Mouse (Mus musculus) heart, postnatal 0 days (tissue): ENCODE measurements around the gene Camsap1. TPM values are rescaled to one million over a fixed set of nuclear protein-coding genes. Genes with fewer than 3 reads are reported as not detected.

Source experiments
- ATAC-seq: fragments of 200-750 bp; cut with Nextera tagmentation; 2 replicates; pipeline ENCODE4 v1.8.0; 2017; ENCODE audit warnings: low read depth, moderate number of reproducible peaks, moderate library complexity; ENCODE audit not compliant: insufficient read depth
- DNase-seq: peaks from one replicate; pipeline ENCODE4 v3.0.0-alpha.2; 2016; ENCODE audit warnings: low spot score
- H3K27ac ChIP-seq: fragments of 300-500 bp; sonication (generic); 2 replicates; pipeline ENCODE4 v1.5.1; 2014; ENCODE audit warnings: low read depth, mild to moderate bottlenecking
- H3K27me3 ChIP-seq: fragments of 300-500 bp; sonication (generic); 2 replicates; pipeline ENCODE4 v1.6.1; 2014; ENCODE audit warnings: low read length, mixed read lengths; ENCODE audit not compliant: control insufficient read depth, insufficient read depth
- H3K36me3 ChIP-seq: fragments of 300-500 bp; sonication (generic); replicated peaks from 2 replicates; pipeline ENCODE4 v1.6.1; 2014; ENCODE audit warnings: low read length, mixed read lengths; ENCODE audit not compliant: control insufficient read depth, insufficient read depth
- H3K4me1 ChIP-seq: fragments of 300-500 bp; sonication (generic); 2 replicates; pipeline ENCODE4 v1.6.1; 2014; ENCODE audit warnings: antibody characterized with exemption; ENCODE audit not compliant: control insufficient read depth, insufficient read depth
- H3K4me2 ChIP-seq: fragments of 300-500 bp; sonication (generic); 2 replicates; pipeline ENCODE4 v1.6.1; 2014; ENCODE audit warnings: low read depth, mild to moderate bottlenecking, low read length, moderate library complexity
- H3K4me3 ChIP-seq: fragments of 300-500 bp; sonication (generic); 2 replicates; pipeline ENCODE4 v1.5.1; 2014; ENCODE audit warnings: low read depth, low read length
- H3K9ac ChIP-seq: fragments of 300-500 bp; sonication (generic); replicated peaks from 2 replicates; pipeline ENCODE4 v1.6.1; 2014; ENCODE audit warnings: low read depth, low read length, mixed read lengths
- H3K9me3 ChIP-seq: fragments of 300-500 bp; sonication (generic); replicated peaks from 2 replicates; pipeline ENCODE4 v1.6.1; 2016; ENCODE audit warnings: low read length; ENCODE audit not compliant: control insufficient read depth
- CTCF ChIP-seq: IDR thresholded peaks from 2 replicates; pipeline ENCODE4 v1.5.1; 2016; ENCODE audit warnings: antibody characterized with exemption, control low read depth, low read depth
- EP300 ChIP-seq: IDR thresholded peaks from 2 replicates; pipeline ENCODE4 v1.6.1; 2016; ENCODE audit warnings: antibody characterized with exemption, low read depth
- WGBS: fragments of 180-500 bp; shearing (Covaris S2); extraction: QIAGEN DNeasy Blood & Tissue Kit; methylation state at CpG from one replicate; pipeline ENCODE4 v1.1.7; 2014; 5-methylcytosine and 5-hydroxymethylcytosine counted together
- polyA plus RNA-seq: library from polyadenylated mRNA; unstranded; fragments of >200 nt; fragmentation: Nextera tagmentation; extraction: Ambion mirVana; gene quantifications from 2 replicates; pipeline ENCODE4 v1.2.1, GENCODE M21; 2015
- total RNA-seq: library from RNA; depleted of rRNA; stranded (reverse); fragments of >200 nt; gene quantifications from 2 replicates; pipeline ENCODE4 v1.2.3, GENCODE M21; 2014; ENCODE audit warnings: low replicate concordance

Gene Camsap1
- total and polyA plus RNA-seq, 2 experiments from 2014 or later, result 5.7 to 8.9 TPM

GRCm38 (mm10) chr2:25909872-25910271 lies 73.2 kb downstream of the Camsap1 start:
- Histone ChIP-seq H3K27me3 (no peaks in the 10 kb centered on the region), H3K4me3 (no peak overlapping the region), H3K4me1 (no peaks in the 10 kb centered on the region), H3K36me3 (no peaks in the 10 kb centered on the region), H3K9ac (no peak overlapping the region), H3K27ac (no peak overlapping the region), H3K9me3 (no peaks in the 10 kb centered on the region), H3K4me2 (no peak overlapping the region)
- TF ChIP-seq CTCF, result no peak
- TF ChIP-seq EP300, result no peak
- 65% methylated on average over 12 of the region's 12 CpGs for WGBS
- ATAC-seq (no peak), DNase-seq (no peak)

DNA sequence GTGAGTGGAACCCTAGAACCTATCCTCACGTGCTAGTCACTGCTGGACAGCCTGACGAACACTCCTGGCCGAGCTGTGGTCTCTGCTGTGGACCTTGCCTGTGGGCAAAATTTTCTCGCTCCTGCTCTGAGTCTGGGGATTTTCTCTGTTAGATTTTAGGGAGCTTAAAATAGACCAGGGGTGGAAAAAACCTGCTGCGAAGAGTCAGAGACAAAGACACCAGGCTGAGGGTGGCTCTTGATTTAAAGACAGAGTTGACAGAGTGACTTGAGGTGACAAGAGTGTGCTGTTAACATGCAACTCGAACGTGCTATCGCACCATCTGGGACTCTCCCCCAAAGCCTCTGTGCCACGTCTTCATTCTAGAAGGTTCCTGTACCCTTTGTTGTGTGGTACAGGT lies 84.1 kb downstream of the Camsap1 start:
- H3K9ac ChIP-seq, result no peak overlapping the region
- H3K4me3 ChIP-seq, result no peak overlapping the region
- DNase-seq, result no peak
- TF ChIP-seq CTCF (no peak), EP300 (no peak)
- no peaks in the 10 kb centered on the region for H3K9me3 ChIP-seq
- no peaks in the 10 kb centered on the region for H3K27me3 ChIP-seq
- 40% methylated on average over 9 of the region's 9 CpGs for WGBS
- no peaks in the 10 kb centered on the region for H3K36me3 ChIP-seq
- H3K4me2 ChIP-seq, result no peak overlapping the region
- H3K4me1 ChIP-seq, result no peaks in the 10 kb centered on the region
- ATAC-seq, result no peak
- no peak overlapping the region for H3K27ac ChIP-seq

DNA sequence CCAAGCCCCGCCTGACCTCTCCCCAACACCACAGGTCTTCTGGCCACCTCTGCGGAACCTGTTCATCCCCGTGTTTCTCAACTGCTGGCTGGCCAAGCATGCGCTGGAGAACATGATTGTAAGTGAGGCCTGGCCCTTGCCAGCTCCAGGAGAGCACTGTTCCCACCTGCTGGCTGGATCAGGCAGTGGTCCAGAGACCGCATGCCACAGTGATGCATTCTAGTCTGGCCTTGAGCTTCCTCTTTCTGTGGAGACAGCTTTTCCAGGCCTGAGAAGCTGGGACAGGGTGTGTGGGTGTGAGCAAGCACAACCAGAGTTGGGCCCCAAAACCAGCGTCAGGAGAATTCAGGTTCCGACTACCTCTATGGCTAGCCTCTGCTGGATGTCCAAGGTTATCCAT lies 90.6 kb downstream of the Camsap1 start:
- no peak for DNase-seq
- H3K4me2 ChIP-seq, result no peak overlapping the region

GRCm38 (mm10) chr2:25888144-25888543 lies 94.9 kb downstream of the Camsap1 start:
- DNase-seq (no peak), ATAC-seq (no peak)
- no peak overlapping the region for H3K4me2 ChIP-seq
- no peak; the same call in 1 of the 2 replicates for TF ChIP-seq CTCF
- TF ChIP-seq EP300, result no peak
- H3K9me3 ChIP-seq, result no peaks in the 10 kb centered on the region
- no peaks in the 10 kb centered on the region for H3K4me1 ChIP-seq
- no peaks in the 10 kb centered on the region for H3K27me3 ChIP-seq
- H3K9ac ChIP-seq, result no peak overlapping the region
- H3K27ac ChIP-seq, result no peak overlapping the region
- H3K36me3 ChIP-seq, result no peaks in the 10 kb centered on the region
- WGBS, result 65% methylated on average over 5 of the region's 5 CpGs
- no peak overlapping the region for H3K4me3 ChIP-seq

More for the DNA sequence above, 90.6 kb downstream of the Camsap1 start:
- no peak overlapping the region for H3K4me3 ChIP-seq
- H3K27ac ChIP-seq, result no peak overlapping the region
- H3K27me3 ChIP-seq, result no peaks in the 10 kb centered on the region
- H3K9ac ChIP-seq, result no peak overlapping the region
- TF ChIP-seq CTCF, result no peak
- TF ChIP-seq EP300, result no peak
- no peaks in the 10 kb centered on the region for H3K36me3 ChIP-seq
- H3K9me3 ChIP-seq, result no peaks in the 10 kb centered on the region
- H3K4me1 ChIP-seq, result no peaks in the 10 kb centered on the region
- 71% methylated on average over 7 of the region's 7 CpGs for WGBS
- no peak for ATAC-seq

- no peak for TF ChIP-seq CTCF
- TF ChIP-seq EP300, result no peak
- no peaks in the 10 kb centered on the region for H3K27me3 ChIP-seq
- no peaks in the 10 kb centered on the region for H3K9me3 ChIP-seq
- no peak overlapping the region for H3K9ac ChIP-seq
- 48% methylated on average over 8 of the region's 8 CpGs for WGBS
- H3K36me3 ChIP-seq, result no peaks in the 10 kb centered on the region
- H3K4me1 ChIP-seq, result no peaks in the 10 kb centered on the region
- no peak overlapping the region for H3K4me3 ChIP-seq
- H3K4me2 ChIP-seq, result no peak overlapping the region
- no peak overlapping the region for H3K27ac ChIP-seq
- DNase-seq (no peak), ATAC-seq (no peak)
These were observed 95.9 kb downstream of the Camsap1 start for GRCm38 (mm10) chr2:25887226-25887625.

GRCm38 (mm10) chr2:25884756-25885155 lies 98.3 kb downstream of the Camsap1 start:
- no peaks in the 10 kb centered on the region for H3K9me3 ChIP-seq
- H3K4me1 ChIP-seq, result no peaks in the 10 kb centered on the region
- ATAC-seq, result no peak
- H3K4me3 ChIP-seq, result no peak overlapping the region
- DNase-seq, result no peak
- no peak overlapping the region for H3K27ac ChIP-seq
- H3K4me2 ChIP-seq, result no peak overlapping the region
- WGBS, result 78% methylated on average over 3 of the region's 3 CpGs
- TF ChIP-seq CTCF, result no peak
- TF ChIP-seq EP300, result no peak
- H3K27me3 ChIP-seq, result 0 out of 2 replicates have a peak, but pooled peaks cover 11% of the 10 kb centered on the region
- no peaks in the 10 kb centered on the region for H3K36me3 ChIP-seq
- no peak overlapping the region for H3K9ac ChIP-seq
